Mouse (Mus musculus) hindbrain, embryonic 12.5 days (tissue): ENCODE data around the gene Cdh13. TPM values are rescaled to one million over a fixed set of nuclear protein-coding genes. Genes with fewer than 3 reads are reported as not detected.

ENCODE experiments used
- ATAC-seq: fragments of 200-750 bp; cut with Nextera tagmentation; 2 replicates; pipeline ENCODE4 v1.8.0; 2017; ENCODE audit warnings: moderate TSS enrichment; ENCODE audit not compliant: low FRiP score
- H3K27ac ChIP-seq: fragments of 300-500 bp; sonication (generic); 2 replicates; pipeline ENCODE4 v1.5.1; 2016; ENCODE audit warnings: mild to moderate bottlenecking
- H3K27me3 ChIP-seq: fragments of 300-500 bp; sonication (generic); 2 replicates; pipeline ENCODE4 v1.6.1; 2016; ENCODE audit warnings: mild to moderate bottlenecking
- H3K36me3 ChIP-seq: fragments of 300-500 bp; sonication (generic); 2 replicates; pipeline ENCODE4 v1.6.1; 2016; ENCODE audit warnings: mild to moderate bottlenecking
- H3K4me1 ChIP-seq: fragments of 300-500 bp; sonication (generic); 2 replicates; pipeline ENCODE4 v1.6.1; 2016
- H3K4me2 ChIP-seq: fragments of 300-500 bp; sonication (generic); replicated peaks from 2 replicates; pipeline ENCODE4 v1.6.1; 2016; ENCODE audit warnings: mild to moderate bottlenecking
- H3K4me3 ChIP-seq: fragments of 300-500 bp; sonication (generic); 2 replicates; pipeline ENCODE4 v1.5.1; 2016; ENCODE audit warnings: mild to moderate bottlenecking
- H3K9ac ChIP-seq: fragments of 300-500 bp; sonication (generic); 2 replicates; pipeline ENCODE4 v1.6.1; 2016; ENCODE audit warnings: mild to moderate bottlenecking, moderate library complexity
- H3K9me3 ChIP-seq: fragments of 300-500 bp; sonication (generic); replicated peaks from 2 replicates; pipeline ENCODE4 v1.6.1; 2016; ENCODE audit warnings: mild to moderate bottlenecking
- WGBS: fragments of 180-500 bp; shearing (Covaris S2); methylation state at CpG from one replicate; pipeline ENCODE4 v1.1.7; 2016; 5-methylcytosine and 5-hydroxymethylcytosine counted together
- polyA plus RNA-seq: library from polyadenylated mRNA; unstranded; fragments of >200 nt; fragmentation: Nextera tagmentation; extraction: Ambion mirVana; gene quantifications from 2 replicates; pipeline ENCODE4 v1.2.1, GENCODE M21; 2016

Gene Cdh13
- polyA plus RNA-seq, 1 experiment from 2014 or later, result 25.7 TPM

- Histone ChIP-seq H3K9me3 (no peaks in the 10 kb centered on the region), H3K4me3 (no peak overlapping the region), H3K36me3 (no peaks in the 10 kb centered on the region), H3K4me2 (no peak overlapping the region), H3K9ac (no peak overlapping the region), H3K4me1 (no peaks in the 10 kb centered on the region), H3K27ac (no peak overlapping the region), H3K27me3 (no peaks in the 10 kb centered on the region)
- ATAC-seq, result no peak
- WGBS, result 61% methylated on average over 3 of the region's 3 CpGs
These were observed 399.9 kb downstream of the Cdh13 start for GRCm38 (mm10) chr8:118683386-118683785.

DNA sequence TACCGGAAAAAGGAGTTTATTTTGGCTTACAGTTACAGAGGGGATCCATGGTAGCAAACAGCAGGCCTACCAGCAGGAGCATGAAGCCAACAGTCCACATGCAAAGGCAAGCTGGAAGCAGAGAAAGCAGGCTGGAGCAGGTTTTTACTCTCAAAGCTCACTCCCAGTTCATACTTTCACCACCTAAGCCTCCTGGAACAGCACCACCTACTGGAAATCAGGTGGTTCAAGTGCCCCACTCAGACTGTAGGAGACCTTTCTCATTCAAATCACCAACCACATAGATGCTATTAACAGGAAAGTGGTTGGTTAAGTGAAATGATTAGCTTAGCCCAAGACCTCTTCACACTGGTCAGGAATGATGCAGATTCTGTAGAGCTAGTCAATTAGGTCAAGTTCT lies 402.3 kb downstream of the Cdh13 start:
- no peaks in the 10 kb centered on the region for H3K36me3 ChIP-seq
- H3K9ac ChIP-seq, result no peak overlapping the region
- no peak overlapping the region for H3K4me2 ChIP-seq
- 0 out of 2 replicates have a peak, but pooled peaks cover 5% of the 10 kb centered on the region for H3K4me1 ChIP-seq
- no peak overlapping the region for H3K4me3 ChIP-seq
- ATAC-seq, result no peak
- H3K9me3 ChIP-seq, result no peaks in the 10 kb centered on the region
- WGBS, result 94% methylated on average over 1 of the region's 1 CpGs
- H3K27me3 ChIP-seq, result no peaks in the 10 kb centered on the region
- H3K27ac ChIP-seq, result no peak overlapping the region

DNA sequence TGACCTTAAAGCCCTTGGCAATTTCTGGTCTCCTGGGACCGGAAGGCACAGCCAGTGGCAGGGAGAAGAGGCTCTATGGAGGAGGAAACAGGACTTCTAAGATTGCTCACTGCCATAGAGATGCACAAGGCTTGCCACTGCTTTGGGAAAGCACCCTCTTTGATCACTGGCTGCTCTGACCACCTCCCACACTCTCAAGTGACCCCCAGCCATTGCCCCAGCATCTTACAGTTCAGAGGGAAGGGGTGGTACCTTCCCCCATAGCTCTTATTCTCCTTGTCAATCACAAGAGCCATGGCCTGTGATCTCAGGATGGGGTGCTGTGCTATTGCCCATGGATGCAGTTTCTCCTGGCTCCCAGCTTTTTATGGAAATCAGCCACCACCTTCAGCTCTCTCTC lies 406.3 kb downstream of the Cdh13 start:
- WGBS, result 50% methylated on average over 1 of the region's 1 CpGs
- Histone ChIP-seq H3K4me1 (0 out of 2 replicates have a peak, but pooled peaks cover 5% of the 10 kb centered on the region), H3K4me2 (no peak overlapping the region), H3K27me3 (no peaks in the 10 kb centered on the region), H3K4me3 (no peak overlapping the region), H3K9ac (no peak overlapping the region), H3K9me3 (no peaks in the 10 kb centered on the region), H3K27ac (no peak overlapping the region), H3K36me3 (no peaks in the 10 kb centered on the region)
- no peak for ATAC-seq

DNA sequence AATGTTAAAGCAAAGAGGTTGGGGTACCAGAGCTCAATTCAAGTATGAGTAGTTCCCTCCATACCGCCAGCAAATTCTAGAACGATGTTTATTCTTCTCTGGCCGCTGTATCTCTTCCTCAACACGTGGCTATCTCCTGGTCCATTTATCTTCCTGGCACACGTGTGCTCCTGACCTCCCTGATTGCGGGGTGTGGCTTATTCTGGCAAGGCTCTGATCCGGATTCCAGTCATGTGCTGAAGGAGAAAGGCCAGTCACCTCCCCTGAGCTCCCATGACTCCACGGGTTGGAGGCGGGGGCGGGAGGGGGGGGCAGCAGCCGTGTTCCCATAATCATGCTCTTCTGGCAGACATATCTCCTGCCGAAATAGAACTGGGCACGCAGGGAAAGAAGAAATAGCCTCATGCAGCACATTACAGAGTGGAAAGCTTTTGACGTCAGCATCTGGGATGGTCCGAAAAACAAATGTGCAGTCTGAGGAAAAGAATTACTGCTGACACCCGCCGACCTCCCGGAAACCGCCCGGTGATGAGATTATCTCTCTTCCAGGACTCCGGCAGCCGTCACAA lies 417.9 kb downstream of the Cdh13 start:
- no peaks in the 10 kb centered on the region for H3K27me3 ChIP-seq
- H3K4me2 ChIP-seq, result no peak overlapping the region
- no peak overlapping the region for H3K9ac ChIP-seq
- WGBS, result 88% methylated on average over 22 of the region's 22 CpGs
- no peaks in the 10 kb centered on the region for H3K36me3 ChIP-seq
- ATAC-seq, result no peak
- no peak overlapping the region for H3K27ac ChIP-seq
- peaks cover 7% of the 10 kb centered on the region; the same call in 1 of the 2 replicates for H3K9me3 ChIP-seq
- no peak overlapping the region for H3K4me3 ChIP-seq
- no peaks in the 10 kb centered on the region for H3K4me1 ChIP-seq

DNA sequence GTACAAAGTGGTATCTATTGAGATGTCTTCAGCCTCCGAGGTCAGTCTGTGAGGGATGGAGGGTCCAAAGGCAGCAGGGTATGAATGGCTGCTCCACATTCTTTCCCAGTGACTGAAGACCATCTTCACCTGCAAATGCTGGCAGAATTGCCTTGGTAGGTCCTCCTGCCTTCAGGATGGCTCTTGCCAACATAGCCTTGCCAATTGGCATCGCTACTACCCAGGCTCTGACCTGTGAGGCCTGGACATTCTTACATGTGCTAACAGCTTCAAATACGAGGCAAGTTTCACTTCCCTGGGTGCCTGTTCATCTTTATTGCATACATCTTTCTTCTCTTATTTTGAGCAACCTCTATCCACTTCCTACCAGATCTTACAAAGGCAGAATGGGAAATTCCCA lies 425.8 kb downstream of the Cdh13 start:
- H3K9me3 ChIP-seq, result 0 out of 2 replicates have a peak, but pooled peaks cover 5% of the 10 kb centered on the region
- no peaks in the 10 kb centered on the region for H3K4me1 ChIP-seq
- WGBS, result 92% methylated on average over 3 of the region's 3 CpGs
- no peak overlapping the region for H3K4me2 ChIP-seq
- H3K27me3 ChIP-seq, result no peaks in the 10 kb centered on the region
- no peak overlapping the region for H3K4me3 ChIP-seq
- H3K27ac ChIP-seq, result no peak overlapping the region
- H3K36me3 ChIP-seq, result no peaks in the 10 kb centered on the region
- H3K9ac ChIP-seq, result no peak overlapping the region
- no peak for ATAC-seq

GRCm38 (mm10) chr8:118711631-118712030 lies 428.1 kb downstream of the Cdh13 start:
- Histone ChIP-seq H3K9ac (no peak overlapping the region), H3K27ac (no peak overlapping the region), H3K4me3 (no peak overlapping the region), H3K4me2 (no peak overlapping the region), H3K27me3 (no peaks in the 10 kb centered on the region), H3K4me1 (no peaks in the 10 kb centered on the region), H3K9me3 (0 out of 2 replicates have a peak, but pooled peaks cover 5% of the 10 kb centered on the region), H3K36me3 (no peaks in the 10 kb centered on the region)
- 89% methylated on average over 3 of the region's 3 CpGs for WGBS
- ATAC-seq, result no peak

DNA sequence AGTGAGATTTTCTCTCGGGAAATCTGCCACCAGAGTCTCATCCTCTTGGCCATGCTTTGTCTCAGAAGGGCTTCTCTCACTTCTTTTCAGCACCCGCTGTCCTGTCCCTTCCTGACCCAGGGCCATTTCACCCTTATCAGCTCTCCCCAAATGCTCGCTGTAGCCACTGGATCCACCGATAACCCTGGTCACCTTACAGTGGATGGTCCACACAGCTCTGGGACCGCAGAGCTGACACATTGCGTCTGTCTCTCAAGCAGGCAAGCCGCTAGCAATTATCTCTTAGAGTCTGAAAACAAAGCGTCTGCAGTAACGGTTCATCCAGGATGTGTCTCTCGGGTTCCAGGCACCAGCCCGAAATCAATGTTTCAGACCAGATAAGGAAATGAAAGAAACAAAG lies 429.6 kb downstream of the Cdh13 start:
- no peak overlapping the region for H3K27ac ChIP-seq
- WGBS, result 81% methylated on average over 11 of the region's 11 CpGs

DNA sequence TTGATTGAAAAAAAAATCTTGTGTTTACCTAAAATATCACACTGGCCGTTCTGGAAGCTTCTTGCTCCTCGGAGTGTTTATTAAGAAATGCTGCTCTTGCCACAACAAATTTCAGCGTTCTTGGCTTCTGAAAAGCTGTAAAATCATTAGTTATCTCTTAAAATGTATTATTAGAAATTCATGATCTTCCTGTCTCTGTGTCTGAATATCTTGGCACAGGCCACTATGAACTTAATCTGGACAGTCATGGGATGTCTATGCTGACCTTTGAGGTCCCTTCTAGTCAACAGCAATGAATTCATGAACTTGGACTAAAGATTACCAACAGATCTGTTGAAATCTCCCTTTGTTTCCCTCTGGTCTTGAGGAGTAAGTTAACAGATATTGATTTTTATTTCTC lies 430.1 kb downstream of the Cdh13 start:
- H3K36me3 ChIP-seq, result no peaks in the 10 kb centered on the region
- no peaks in the 10 kb centered on the region for H3K4me1 ChIP-seq
- H3K27me3 ChIP-seq, result no peaks in the 10 kb centered on the region
- no peak overlapping the region for H3K4me2 ChIP-seq
- H3K27ac ChIP-seq, result no peak overlapping the region
- no peak for ATAC-seq
- no peak overlapping the region for H3K4me3 ChIP-seq
- no peak overlapping the region for H3K9ac ChIP-seq
- H3K9me3 ChIP-seq, result 0 out of 2 replicates have a peak, but pooled peaks cover 5% of the 10 kb centered on the region
- 90% methylated on average over 3 of the region's 3 CpGs for WGBS

More for the DNA sequence above, 429.6 kb downstream of the Cdh13 start:
- no peaks in the 10 kb centered on the region for H3K4me1 ChIP-seq
- no peak overlapping the region for H3K9ac ChIP-seq
- 0 out of 2 replicates have a peak, but pooled peaks cover 5% of the 10 kb centered on the region for H3K9me3 ChIP-seq
- no peak overlapping the region for H3K4me2 ChIP-seq
- no peaks in the 10 kb centered on the region for H3K36me3 ChIP-seq
- no peaks in the 10 kb centered on the region for H3K27me3 ChIP-seq
- H3K4me3 ChIP-seq, result no peak overlapping the region
- no peak for ATAC-seq

DNA sequence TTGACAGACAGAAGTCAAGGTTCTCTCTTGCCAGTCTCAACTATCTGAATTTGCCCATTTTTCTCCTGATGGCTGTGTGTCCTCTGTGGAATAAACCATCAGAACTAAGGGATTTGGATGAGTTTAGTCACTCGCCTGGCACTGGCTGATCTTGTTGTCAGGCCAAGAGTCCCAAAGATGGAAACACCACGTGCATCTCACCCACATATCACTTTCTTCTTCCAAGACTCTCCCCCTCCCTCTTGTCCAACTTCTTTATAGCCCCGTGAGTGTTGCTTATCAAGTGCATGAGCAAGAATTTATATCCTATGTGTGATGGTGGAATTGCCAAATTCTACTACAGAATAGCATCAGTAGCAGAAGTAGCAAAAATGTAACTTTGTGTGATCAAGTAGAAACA lies 439.4 kb downstream of the Cdh13 start:
- no peak overlapping the region for H3K4me2 ChIP-seq
- H3K4me3 ChIP-seq, result no peak overlapping the region
- no peaks in the 10 kb centered on the region for H3K9me3 ChIP-seq
- H3K4me1 ChIP-seq, result no peaks in the 10 kb centered on the region
- H3K36me3 ChIP-seq, result no peaks in the 10 kb centered on the region
- 79% methylated on average over 3 of the region's 3 CpGs for WGBS
- no peaks in the 10 kb centered on the region for H3K27me3 ChIP-seq
- ATAC-seq, result no peak
- peak overlapping the region; percentile 35; the same call in 1 of the 2 replicates for H3K27ac ChIP-seq
- H3K9ac ChIP-seq, result no peak overlapping the region

DNA sequence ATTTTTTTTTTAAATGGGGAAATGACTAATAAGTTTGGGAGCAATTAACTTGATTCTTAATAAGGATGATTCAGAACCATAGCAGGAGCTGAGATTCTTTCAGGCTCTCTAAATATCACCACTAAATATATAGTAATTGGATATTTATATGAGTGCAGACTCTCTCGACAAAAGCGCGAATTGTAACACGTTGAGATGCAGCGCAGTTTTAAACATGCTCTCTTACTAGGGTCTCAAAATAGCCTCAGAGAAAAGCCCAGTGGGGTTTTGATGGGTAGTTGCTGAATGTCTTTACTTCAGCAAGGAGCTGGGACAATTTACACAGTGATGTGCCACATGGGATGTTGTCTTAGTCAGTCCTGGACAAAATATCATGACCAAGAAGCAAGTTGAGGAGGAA lies 442.1 kb downstream of the Cdh13 start:
- WGBS, result 96% methylated on average over 5 of the region's 5 CpGs
- Histone ChIP-seq H3K27me3 (no peaks in the 10 kb centered on the region), H3K36me3 (no peaks in the 10 kb centered on the region), H3K9me3 (no peaks in the 10 kb centered on the region), H3K27ac (no peak overlapping the region), H3K4me2 (no peak overlapping the region), H3K4me1 (no peaks in the 10 kb centered on the region), H3K4me3 (no peak overlapping the region), H3K9ac (no peak overlapping the region)
- no peak for ATAC-seq

GRCm38 (mm10) chr8:118741781-118742180 lies 458.2 kb downstream of the Cdh13 start:
- Histone ChIP-seq H3K4me2 (no peak overlapping the region), H3K9ac (no peak overlapping the region), H3K4me3 (no peak overlapping the region), H3K9me3 (no peaks in the 10 kb centered on the region), H3K27me3 (no peaks in the 10 kb centered on the region), H3K27ac (no peak overlapping the region), H3K36me3 (no peaks in the 10 kb centered on the region), H3K4me1 (no peaks in the 10 kb centered on the region)
- ATAC-seq, result no peak
- WGBS, result 78% methylated on average over 5 of the region's 5 CpGs

DNA sequence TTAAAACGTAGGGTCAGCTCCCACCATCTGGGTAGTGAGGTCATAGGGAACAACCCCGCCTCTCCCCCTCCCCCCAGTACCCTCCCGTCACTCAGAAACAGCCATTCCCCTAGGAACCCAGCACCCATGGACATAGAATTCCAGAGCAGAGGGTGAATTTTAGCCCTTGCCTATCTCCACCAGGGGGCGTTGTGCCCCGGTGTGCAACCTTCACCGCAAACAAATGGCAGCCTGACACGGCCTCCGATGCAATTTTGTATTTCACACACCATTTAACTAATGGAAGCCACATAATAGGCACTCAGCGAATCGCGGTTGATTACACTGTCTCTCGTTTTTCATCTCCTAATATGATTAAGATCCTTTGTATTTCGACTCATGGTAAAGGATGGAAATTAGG lies 461.5 kb downstream of the Cdh13 start:
- ATAC-seq, result no peak

GRCm38 (mm10) chr8:118748041-118748604 lies 464.6 kb downstream of the Cdh13 start:
- H3K4me3 ChIP-seq, result no peak overlapping the region
- no peak overlapping the region for H3K9ac ChIP-seq
- no peak for ATAC-seq
- no peaks in the 10 kb centered on the region for H3K27me3 ChIP-seq
- no peaks in the 10 kb centered on the region for H3K36me3 ChIP-seq
- H3K27ac ChIP-seq, result no peak overlapping the region
- no peak overlapping the region for H3K4me2 ChIP-seq
- 87% methylated on average over 21 of the region's 21 CpGs for WGBS
- no peaks in the 10 kb centered on the region for H3K4me1 ChIP-seq
- H3K9me3 ChIP-seq, result no peaks in the 10 kb centered on the region; the same call in 1 of the 2 replicates

More for the DNA sequence above, 461.5 kb downstream of the Cdh13 start:
- H3K36me3 ChIP-seq, result no peaks in the 10 kb centered on the region
- H3K27me3 ChIP-seq, result no peaks in the 10 kb centered on the region
- 80% methylated on average over 13 of the region's 13 CpGs for WGBS
- H3K4me1 ChIP-seq, result no peaks in the 10 kb centered on the region
- no peak overlapping the region for H3K4me3 ChIP-seq
- H3K9me3 ChIP-seq, result no peaks in the 10 kb centered on the region; the same call in 1 of the 2 replicates
- no peak overlapping the region for H3K4me2 ChIP-seq
- no peak overlapping the region for H3K9ac ChIP-seq
- no peak overlapping the region for H3K27ac ChIP-seq
